Mouse (Mus musculus) retina, adult 2 months (tissue): ENCODE results near the gene Ccdc137.

Experiments
- DNase-seq: peaks from one replicate; pipeline ENCODE4 v3.0.0-alpha.2; 2012; ENCODE audit warnings: low read depth, low spot score

Ccdc137 gene

DNA sequence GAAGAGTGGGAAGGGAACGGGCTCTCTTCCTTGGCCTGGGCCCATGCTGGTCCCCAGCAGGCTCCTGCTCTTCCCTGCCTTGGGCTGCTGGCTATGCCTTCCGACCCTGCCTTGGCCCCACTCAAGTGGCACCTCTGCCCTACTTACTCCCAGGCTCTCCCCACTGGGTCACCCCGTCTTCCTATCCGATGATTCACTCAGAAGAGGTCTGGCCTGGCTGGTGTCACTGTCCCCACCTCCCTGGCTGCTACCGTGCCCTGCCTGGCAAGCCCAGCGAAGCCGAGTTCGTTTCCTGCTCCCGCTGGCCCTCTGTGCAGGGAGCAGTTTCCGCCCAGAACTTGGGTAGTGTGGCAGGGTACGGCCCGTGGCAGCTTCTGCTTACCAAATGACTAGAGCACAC, 40.3 kb downstream of the Ccdc137 start:
- DNase-seq, result no peak

- no peak for DNase-seq
Observed at GRCm38 (mm10) chr11:120498891-120499290, 41.0 kb downstream of the Ccdc137 start.

DNA sequence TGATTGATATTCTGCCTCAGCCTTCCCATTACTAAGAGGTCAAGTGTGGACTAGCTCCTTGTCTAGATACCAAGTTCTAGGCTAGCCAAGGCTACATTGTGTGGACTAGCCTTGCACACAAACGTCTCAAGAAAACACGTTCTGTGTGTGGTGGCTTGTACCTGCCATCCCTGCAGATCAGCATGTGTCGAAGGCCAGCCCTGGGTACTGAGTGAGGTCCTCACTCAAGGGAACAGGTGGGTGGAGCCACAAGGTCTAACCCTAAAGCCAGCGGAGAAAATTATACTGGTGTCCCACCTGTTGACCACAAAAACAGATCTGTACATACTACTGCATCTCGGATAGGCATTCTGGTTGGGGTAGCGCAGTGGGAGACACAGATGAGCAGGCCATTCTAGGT, 42.0 kb downstream of the Ccdc137 start:
- DNase-seq, result no peak

GRCm38 (mm10) chr11:120500357-120500756, 42.4 kb downstream of the Ccdc137 start:
- no peak for DNase-seq

GRCm38 (mm10) chr11:120501018-120501417, 43.1 kb downstream of the Ccdc137 start:
- DNase-seq, result no peak

DNA sequence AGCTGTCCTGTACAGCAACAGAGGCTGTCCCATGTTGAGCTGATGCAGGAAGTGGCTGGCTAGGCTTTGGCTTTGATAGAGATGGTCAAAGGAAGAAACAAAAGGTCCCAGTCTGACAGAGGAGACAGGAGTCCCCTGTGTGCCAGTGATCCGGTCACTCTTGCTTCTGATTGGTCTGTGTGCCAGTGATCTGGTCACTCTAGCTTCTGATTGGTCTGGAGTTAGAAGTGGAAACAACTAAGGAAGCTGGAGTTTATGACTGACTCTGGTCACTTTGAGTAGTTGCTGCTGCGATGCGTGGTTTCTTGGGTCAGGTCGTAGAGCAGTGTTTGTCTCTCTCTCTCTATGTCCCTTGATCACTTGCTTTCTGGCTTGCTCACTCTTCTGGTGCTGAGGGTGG, 43.8 kb downstream of the Ccdc137 start:
- no peak for DNase-seq

GRCm38 (mm10) chr11:120505661-120506060, 47.7 kb downstream of the Ccdc137 start:
- no peak for DNase-seq

GRCm38 (mm10) chr11:120506899-120507298, 49.0 kb downstream of the Ccdc137 start:
- no peak for DNase-seq

DNA sequence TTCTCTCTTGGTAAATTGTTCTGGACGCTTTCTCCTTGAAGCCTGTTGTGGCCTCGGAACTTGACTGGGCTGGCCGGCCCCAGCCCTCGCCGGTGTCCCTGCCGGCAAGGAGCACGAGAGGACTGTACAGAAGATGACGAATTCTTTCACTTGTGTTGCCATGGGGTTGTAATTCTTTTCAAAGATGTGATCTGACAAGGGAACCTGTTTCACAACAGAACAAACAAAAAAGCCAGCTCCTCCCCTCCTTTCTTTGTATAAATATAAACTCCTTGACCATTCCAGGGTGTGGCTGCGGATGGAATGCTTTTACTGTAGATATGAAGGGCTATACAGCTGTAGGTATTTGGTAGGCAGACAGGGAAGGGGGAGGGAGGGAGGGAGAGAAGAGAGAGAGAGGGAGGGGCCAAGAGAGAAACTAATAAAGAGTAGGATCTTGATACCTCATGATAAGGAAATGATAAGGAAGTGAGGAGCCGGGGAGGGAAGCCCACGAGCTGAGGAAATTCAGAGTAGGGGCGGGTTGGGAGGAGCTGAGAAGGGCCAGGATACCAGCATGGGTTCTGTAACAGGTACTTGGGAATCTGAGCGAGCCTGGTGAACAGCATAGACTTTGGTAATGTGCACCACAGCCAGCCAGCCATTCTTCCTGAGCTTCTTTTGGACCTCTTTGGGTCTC, 49.8 kb downstream of the Ccdc137 start:
- no peak for DNase-seq

DNA sequence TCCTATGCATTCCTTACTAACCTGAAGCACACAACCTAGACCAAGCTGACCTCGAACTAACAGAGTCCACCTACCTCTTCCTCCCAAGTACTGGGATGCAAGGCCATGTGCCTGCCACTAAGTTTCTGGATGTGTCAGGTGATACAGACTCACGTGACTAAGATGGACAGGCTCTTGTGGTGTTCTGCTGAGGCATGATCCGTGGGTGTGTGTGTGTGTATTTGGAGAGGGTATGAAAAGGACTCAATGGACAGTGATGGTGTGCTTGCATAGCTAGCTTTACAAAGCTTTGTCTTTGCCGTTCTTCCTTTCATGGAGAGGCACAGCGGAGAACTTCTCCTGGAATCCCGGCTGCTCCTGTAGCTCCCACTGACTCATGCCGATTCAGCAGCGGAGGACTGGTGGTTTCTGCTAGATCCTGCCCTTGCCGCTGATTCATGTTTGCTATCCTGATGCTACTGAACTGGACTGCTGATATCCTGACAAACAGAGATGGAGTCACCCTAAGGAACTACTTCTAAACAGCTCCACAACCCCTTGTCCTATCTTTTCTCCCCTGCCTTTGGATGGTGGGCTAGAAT, 50.5 kb downstream of the Ccdc137 start:
- DNase-seq, result no peak

- DNase-seq, result no peak
Observed at GRCm38 (mm10) chr11:120509940-120510339, 52.0 kb downstream of the Ccdc137 start.

GRCm38 (mm10) chr11:120510375-120511030, 52.6 kb downstream of the Ccdc137 start:
- DNase-seq, result peak; percentile 45

DNA sequence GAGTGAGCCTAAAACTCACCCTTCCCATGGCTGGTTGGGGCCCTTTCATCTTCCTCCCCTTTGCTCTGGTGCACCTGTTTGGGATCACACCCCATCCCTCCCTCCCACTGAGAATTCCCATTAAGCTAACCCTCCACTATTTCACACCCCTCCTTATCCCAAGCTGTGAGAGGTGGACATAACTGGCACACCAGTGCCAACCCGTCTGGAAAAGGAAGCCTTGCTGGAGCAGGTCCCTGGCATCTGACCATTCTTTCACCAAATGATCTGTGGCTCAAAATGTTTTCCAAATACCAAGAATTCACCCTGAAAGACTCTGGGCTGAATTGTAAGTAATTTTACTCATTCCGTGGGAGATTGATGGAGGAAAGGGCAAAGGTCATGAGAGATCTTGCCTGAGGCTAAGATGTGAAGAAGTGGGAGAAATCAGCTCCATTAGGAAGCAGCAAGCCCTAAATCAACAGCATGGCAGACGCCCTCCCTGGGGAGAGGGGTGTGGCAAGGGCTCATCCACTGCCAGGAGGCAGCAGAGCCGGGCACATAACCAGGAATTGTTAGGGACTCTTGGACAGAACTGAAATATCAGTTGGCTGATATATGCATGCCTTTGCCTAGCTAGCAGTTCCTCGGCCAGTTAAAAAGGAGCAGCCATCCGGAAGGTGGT, 55.0 kb downstream of the Ccdc137 start:
- no peak for DNase-seq
